Mouse (Mus musculus) spleen, adult 2 months (tissue): ENCODE results near the gene Aspn.

Source experiments
- CTCF ChIP-seq: fragments of 200-500 bp; IDR thresholded peaks from 2 replicates; pipeline ENCODE4 v1.5.1; 2011; ENCODE audit warnings: mild to moderate bottlenecking, inconsistent platforms; ENCODE audit not compliant: insufficient read depth, insufficient read length, insufficient replicate concordance; ENCODE audit errors: extremely low read depth
- POLR2A ChIP-seq: fragments of 200-500 bp; IDR thresholded peaks from 2 replicates; pipeline ENCODE4 v1.6.1; 2011; ENCODE audit warnings: low read depth, low read length, inconsistent platforms

DNA sequence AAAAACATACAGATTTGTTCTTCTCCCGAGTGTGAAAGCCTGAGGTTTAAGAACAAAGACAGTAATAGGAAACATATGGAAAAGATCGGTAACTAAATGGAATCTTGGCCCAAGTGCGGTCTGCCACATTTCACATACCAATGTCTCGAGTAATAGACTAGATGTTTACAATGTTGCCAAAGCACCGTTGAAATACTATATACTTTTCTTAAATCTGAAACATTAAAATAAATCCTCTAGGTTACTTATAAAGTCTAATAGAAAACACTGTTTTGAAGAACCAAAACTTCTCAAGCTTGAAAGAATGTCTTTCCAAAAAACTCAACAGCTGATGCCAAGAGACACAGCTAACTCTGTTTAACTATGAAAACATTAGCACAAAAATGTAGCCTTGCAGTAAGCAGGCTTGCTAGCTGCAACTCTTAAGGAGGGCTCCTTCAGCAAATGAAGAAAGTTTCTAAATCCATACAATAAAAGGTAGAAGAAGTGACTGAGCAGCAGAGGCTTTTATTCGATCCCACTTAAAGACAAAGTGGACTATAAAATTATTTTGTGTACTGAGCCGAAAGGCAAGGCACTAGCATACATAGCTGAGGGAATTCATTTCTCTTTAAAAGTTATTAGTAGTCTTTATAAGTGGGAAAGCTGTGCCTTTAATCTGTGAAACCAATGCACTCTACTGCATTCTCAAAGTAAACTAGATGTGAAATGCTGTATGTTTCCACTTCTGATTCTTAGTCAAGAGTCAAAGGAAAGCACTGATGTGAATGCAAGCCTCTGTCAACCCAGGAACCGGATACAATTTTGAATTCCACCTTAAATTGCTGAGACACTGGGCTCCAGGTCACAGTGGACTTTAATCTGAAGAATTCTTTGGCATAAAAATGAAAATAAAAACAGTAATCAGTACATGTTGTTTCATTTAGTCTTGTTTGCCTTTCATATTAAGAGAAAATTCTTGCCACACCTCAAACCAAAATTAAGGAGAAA lies 37.6 kb downstream of the Aspn start, which contains the start of gene Omd:
- TF ChIP-seq CTCF (no peak), POLR2A (no peak)
